Mouse (Mus musculus) stomach, postnatal 0 days (tissue): ENCODE measurements around the gene Gm49416.

Experiments used
- CTCF ChIP-seq: IDR thresholded peaks from 2 replicates; pipeline ENCODE4 v1.5.1; 2016; ENCODE audit warnings: antibody characterized with exemption, low read depth, mild to moderate bottlenecking, moderate library complexity
- EP300 ChIP-seq: optimal IDR thresholded peaks from 2 replicates; pipeline ENCODE3; 2016; ENCODE audit warnings: antibody characterized with exemption

GRCm38 (mm10) chr19:8941136-8941514, 52.4 kb downstream of the Gm49416 start:
- TF ChIP-seq CTCF: no peak
- TF ChIP-seq EP300: no peak
